Mouse (Mus musculus): ENCODE data around the gene Cirbp.
A peak's percentile ranks its signal among the peaks of the same experiment; 100 is the strongest.
"Not testable (repeated sequence)": the region's sequence is repeated elsewhere in the genome, so short reads cannot be mapped to it uniquely, and the experiment has no call there.

Gene Cirbp

GRCm38 (mm10) chr10:80208841-80209371, 43.1 kb downstream of the Cirbp start:
- DNase-seq (ENCODE audit: low read depth, low spot score), result peak; percentile 70

DNA sequence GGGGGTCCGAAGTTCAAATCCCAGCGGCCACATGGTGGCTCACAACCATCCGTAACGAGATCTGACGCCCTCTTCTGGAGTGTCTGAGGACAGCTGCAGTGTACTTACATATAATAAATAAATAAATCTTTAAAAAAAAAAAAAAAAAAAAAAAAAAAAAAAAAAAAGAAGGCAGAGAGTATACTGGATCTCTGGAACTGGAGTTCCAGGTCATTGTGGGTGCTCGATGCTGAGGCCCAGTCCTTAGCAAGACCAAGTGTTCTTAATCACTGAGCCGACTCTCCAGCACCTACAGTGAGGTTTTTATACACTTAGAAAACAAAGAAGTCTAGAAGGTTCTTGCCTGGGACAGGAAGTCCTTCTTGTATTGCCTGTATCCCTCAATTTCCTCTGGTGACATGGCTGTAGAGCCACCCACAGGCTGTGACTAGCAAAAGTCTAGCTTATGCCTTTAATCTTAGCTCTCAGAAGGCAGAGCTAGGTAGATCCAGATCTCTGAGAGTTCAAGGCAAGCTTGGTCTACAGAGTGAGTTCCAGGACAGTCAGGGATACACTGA, 45.8 kb downstream of the Cirbp start:
- DNase-seq (ENCODE audit: low read depth, low spot score), result not testable (repeated sequence)

DNA sequence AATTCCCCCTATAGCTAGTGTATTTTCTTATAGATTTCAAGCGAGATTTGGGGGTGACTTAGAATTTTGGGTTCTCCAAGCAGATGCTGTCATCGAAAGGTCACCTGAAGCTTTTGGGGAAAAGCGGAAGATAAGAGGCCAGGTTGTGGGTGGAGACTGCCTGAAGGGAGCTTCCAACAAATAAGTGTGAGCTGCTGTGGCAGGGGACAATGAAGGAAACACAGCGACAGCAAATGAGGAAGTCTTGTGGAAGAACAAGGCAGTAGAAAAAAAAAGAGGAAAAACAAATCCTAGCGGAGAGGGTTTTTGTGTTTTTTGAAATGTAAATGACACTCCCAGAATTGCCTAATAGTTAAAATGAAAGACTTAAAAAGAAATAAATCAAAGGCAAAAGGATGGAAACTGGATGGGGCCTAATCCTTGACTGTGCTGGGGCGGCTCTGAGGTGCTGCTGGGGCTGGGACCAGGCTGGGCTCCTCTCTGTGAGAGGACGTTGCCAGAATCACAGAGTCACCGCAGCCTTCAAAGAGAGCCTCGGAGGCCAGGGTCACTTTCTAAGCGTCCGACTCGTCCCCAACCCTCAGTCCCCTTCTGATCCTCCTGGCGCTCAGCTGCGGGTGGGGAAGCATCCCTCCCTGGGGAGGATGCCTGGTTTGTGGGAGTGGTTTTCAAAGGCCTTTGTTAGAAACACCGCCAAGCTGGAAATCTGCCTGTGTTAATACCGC, 49.4 kb downstream of the Cirbp start:
- no peak for DNase-seq (ENCODE audit: low read depth, low spot score)

- no peak for DNase-seq (ENCODE audit: low read depth, low spot score)
Measured at GRCm38 (mm10) chr10:80220676-80221075, 54.9 kb downstream of the Cirbp start.

Data from brain, adult 2 months (tissue).